Mouse (Mus musculus) kidney, postnatal 0 days (tissue): ENCODE measurements at regions not wholly inside any gene's neighbourhood (a gene's known extent, or its start where the extent isn't known, plus 50 kb on each side); places are given as distances from the start of the nearest gene placed in this dataset.
"Not testable (repeated sequence)": the region's sequence is repeated elsewhere in the genome, so short reads cannot be mapped to it uniquely, and the experiment has no call there.

Experiments
- ATAC-seq: fragments of 200-750 bp; cut with Nextera tagmentation; replicated peaks from 2 replicates; pipeline ENCODE4 v1.8.0; 2017; ENCODE audit warnings: low read depth, moderate number of reproducible peaks, moderate TSS enrichment, moderate library complexity; ENCODE audit not compliant: low FRiP score
- DNase-seq: peaks from one replicate; pipeline ENCODE4 v3.0.0-alpha.2; 2016; ENCODE audit warnings: low spot score
- H3K27ac ChIP-seq: fragments of 300-500 bp; sonication (generic); 2 replicates; pipeline ENCODE4 v1.5.1; 2014; ENCODE audit warnings: mild to moderate bottlenecking
- H3K27me3 ChIP-seq: fragments of 300-500 bp; sonication (generic); 2 replicates; pipeline ENCODE4 v1.6.1; 2014; ENCODE audit warnings: low read length, mixed read lengths; ENCODE audit not compliant: insufficient read depth
- H3K36me3 ChIP-seq: fragments of 300-500 bp; sonication (generic); 2 replicates; pipeline ENCODE4 v1.6.1; 2014; ENCODE audit warnings: low read length, mixed read lengths; ENCODE audit not compliant: insufficient read depth
- H3K4me1 ChIP-seq: fragments of 300-500 bp; sonication (generic); replicated peaks from 2 replicates; pipeline ENCODE4 v1.6.1; 2014; ENCODE audit warnings: antibody characterized with exemption, low read length, mixed read lengths; ENCODE audit not compliant: insufficient read depth
- H3K4me2 ChIP-seq: fragments of 300-500 bp; sonication (generic); 2 replicates; pipeline ENCODE4 v1.6.1; 2014; ENCODE audit warnings: mild to moderate bottlenecking, low read length, moderate library complexity, mixed read lengths
- H3K4me3 ChIP-seq: fragments of 300-500 bp; sonication (generic); replicated peaks from 2 replicates; pipeline ENCODE4 v1.5.1; 2014; ENCODE audit warnings: low read depth, low read length
- H3K9ac ChIP-seq: fragments of 300-500 bp; sonication (generic); 2 replicates; pipeline ENCODE4 v1.6.1; 2014; ENCODE audit warnings: low read depth, low read length
- H3K9me3 ChIP-seq: fragments of 300-500 bp; sonication (generic); replicated peaks from 2 replicates; pipeline ENCODE4 v1.6.1; 2016; ENCODE audit warnings: low read length, inconsistent platforms, mixed read lengths
- CTCF ChIP-seq: IDR thresholded peaks from 2 replicates; pipeline ENCODE4 v1.5.1; 2016; ENCODE audit warnings: antibody characterized with exemption, low read depth, mild to moderate bottlenecking, moderate library complexity
- WGBS: fragments of 180-500 bp; shearing (Covaris S2); extraction: QIAGEN DNeasy Blood & Tissue Kit; methylation state at CpG from one replicate; pipeline ENCODE4 v1.1.7; 2014; 5-methylcytosine and 5-hydroxymethylcytosine counted together

DNA sequence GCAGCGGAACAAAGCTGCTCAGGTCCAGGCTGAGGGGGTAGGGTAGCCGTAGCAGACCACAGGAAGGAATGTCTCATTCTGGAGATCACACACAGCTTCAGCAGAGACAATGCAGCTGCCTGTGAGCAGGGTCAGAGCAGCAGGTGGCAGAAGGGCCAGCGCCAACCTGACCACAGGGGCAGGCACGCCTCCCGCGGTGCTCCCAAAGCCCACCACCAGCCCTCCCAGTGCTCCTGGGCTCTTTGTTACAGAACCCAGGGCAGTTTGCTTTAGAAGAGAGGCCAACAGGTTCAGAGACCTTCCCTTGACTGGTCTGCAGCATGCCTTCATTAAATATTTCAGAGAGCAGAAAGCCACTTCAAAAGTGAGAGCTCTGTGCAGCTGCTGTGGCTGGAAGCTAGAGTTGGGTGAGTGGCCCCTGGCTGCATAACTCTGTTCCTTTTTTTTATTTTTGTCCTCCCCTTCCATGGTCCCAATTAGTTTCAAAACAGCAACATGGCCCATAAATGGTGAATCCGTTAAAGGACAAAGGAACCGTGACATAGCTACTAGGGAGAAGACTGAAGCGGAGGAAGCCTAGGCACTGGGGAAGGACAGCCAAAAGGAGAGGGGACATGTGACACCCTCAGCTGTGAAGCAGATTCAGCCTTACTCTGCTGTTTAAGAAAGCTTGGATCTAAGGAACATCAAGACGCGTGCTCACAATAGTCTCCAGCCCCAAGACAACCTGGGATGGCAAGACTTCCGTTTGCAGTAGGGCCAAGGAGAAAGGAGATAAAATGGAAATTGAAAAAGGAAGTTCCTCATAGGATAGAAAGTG lies 350.9 kb upstream of the Cdh5 start:
- no peak overlapping the region for H3K27ac ChIP-seq

DNA sequence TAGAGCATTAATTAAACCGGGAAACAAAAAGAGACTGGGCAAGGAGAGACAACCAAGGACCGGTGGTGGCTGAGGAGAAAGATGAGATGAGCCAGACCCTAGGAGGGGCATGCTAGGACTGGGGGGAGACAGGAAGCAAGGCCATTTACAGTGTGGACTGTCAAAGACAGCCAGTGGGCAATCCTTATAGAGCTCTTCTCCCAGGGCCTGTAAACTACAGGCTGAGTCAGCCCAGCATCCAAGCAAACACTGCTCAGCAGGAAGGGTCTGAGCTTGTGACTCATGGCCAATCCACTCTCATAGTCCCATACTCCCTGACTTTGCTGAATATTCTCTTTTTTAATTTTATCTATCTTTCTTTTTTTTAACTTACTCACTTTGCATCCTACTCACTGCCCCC lies 350.3 kb upstream of the Cdh5 start:
- 68% methylated on average over 2 of the region's 2 CpGs for WGBS
- ATAC-seq (no peak), DNase-seq (no peak)
- Histone ChIP-seq H3K9ac (no peak overlapping the region), H3K4me1 (no peaks in the 10 kb centered on the region), H3K4me3 (no peak overlapping the region), H3K9me3 (no peaks in the 10 kb centered on the region), H3K27me3 (no peaks in the 10 kb centered on the region), H3K4me2 (no peak overlapping the region), H3K36me3 (no peaks in the 10 kb centered on the region), H3K27ac (no peak overlapping the region)
- TF ChIP-seq CTCF: no peak

More for the DNA sequence above, 350.9 kb upstream of the Cdh5 start:
- DNase-seq: no peak
- Histone ChIP-seq H3K9me3 (no peaks in the 10 kb centered on the region), H3K4me1 (no peaks in the 10 kb centered on the region), H3K4me3 (no peak overlapping the region), H3K27me3 (no peaks in the 10 kb centered on the region), H3K4me2 (no peak overlapping the region), H3K9ac (no peak overlapping the region), H3K36me3 (no peaks in the 10 kb centered on the region)
- 0 out of 2 replicates have a peak, but pooled peaks have one; percentile 17 for ATAC-seq
- 47% methylated on average over 12 of the region's 12 CpGs for WGBS
- TF ChIP-seq CTCF: no peak

DNA sequence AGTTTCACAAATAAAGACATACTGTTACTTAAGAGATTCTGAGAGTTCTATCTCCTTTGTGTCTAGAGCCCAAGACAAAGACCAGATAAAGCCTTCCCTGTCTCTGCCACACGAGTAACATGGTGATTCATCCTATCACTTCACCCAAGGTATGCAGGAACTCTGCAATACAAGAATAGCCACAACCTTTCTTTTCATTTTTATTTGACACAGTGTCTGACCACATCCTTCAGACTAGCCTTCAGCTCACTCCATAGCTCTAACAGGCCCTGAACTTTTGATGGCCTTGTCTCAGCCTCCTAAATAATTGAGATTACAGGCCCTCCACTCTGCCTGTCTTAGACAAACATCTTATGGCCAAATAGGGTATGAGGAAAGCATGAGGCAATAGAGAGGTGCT lies 337.6 kb upstream of the Cdh5 start:
- H3K9ac ChIP-seq: no peak overlapping the region
- WGBS: 44% methylated on average over 1 of the region's 1 CpGs

DNA sequence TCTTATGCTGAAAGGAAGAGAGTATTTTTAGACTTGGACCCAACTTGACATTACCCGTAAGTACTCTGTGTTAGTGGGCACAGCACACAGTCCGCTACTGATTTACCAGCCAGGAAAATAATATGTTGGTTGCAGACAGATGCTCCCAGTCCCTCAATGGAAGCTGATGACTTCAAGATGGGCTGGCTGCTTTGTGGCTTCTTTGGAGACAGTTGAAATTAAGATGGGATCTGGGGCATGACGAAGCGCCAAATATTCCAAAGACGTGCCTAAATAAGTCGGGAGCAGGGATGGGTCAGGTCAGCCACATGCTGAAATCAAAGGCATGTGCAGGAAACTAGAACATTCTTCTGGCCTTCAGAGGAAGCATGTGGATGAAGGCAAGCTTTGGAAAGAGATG lies 321.8 kb upstream of the Cdh5 start:
- TF ChIP-seq CTCF: no peak
- H3K27ac ChIP-seq: no peak overlapping the region
- H3K4me1 ChIP-seq: no peaks in the 10 kb centered on the region
- H3K27me3 ChIP-seq: no peaks in the 10 kb centered on the region
- H3K9me3 ChIP-seq: no peaks in the 10 kb centered on the region
- no peak for DNase-seq
- H3K9ac ChIP-seq: no peak overlapping the region
- no peaks in the 10 kb centered on the region for H3K36me3 ChIP-seq
- no peak overlapping the region for H3K4me3 ChIP-seq
- ATAC-seq: no peak
- H3K4me2 ChIP-seq: no peak overlapping the region
- WGBS: 90% methylated on average over 6 of the region's 6 CpGs

More for the DNA sequence above, 337.6 kb upstream of the Cdh5 start:
- no peak overlapping the region for H3K27ac ChIP-seq
- H3K4me2 ChIP-seq: no peak overlapping the region
- no peak for TF ChIP-seq CTCF
- no peaks in the 10 kb centered on the region for H3K36me3 ChIP-seq
- no peaks in the 10 kb centered on the region for H3K27me3 ChIP-seq
- H3K9me3 ChIP-seq: no peaks in the 10 kb centered on the region
- ATAC-seq: no peak
- H3K4me3 ChIP-seq: no peak overlapping the region
- no peak for DNase-seq
- H3K4me1 ChIP-seq: no peaks in the 10 kb centered on the region

DNA sequence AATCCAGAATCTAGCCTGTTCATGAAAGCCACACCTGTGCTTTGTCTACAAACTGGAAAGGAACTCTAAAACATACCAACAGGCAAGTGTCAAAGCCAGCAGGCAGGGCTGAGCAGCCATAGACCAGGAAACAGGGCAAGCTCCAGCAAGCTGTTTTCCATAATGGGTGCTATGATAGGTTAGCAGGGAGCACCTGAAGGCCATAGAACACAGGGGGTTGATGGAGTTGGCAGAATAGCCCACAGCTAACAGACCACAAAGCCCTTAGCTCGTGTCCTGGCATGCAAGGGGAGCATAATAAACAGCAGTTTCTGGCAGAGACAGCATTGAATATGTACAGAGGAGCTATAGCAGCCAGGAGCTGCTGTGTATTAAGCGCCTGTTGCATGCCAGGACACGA lies 313.1 kb upstream of the Cdh5 start:
- H3K27me3 ChIP-seq: no peaks in the 10 kb centered on the region
- 80% methylated on average over 3 of the region's 3 CpGs for WGBS
- H3K4me3 ChIP-seq: no peak overlapping the region
- DNase-seq (no peak), ATAC-seq (no peak)
- TF ChIP-seq CTCF: no peak
- no peak overlapping the region for H3K9ac ChIP-seq
- H3K9me3 ChIP-seq: no peaks in the 10 kb centered on the region
- H3K27ac ChIP-seq: no peak overlapping the region
- H3K4me1 ChIP-seq: no peaks in the 10 kb centered on the region
- H3K4me2 ChIP-seq: no peak overlapping the region
- H3K36me3 ChIP-seq: no peaks in the 10 kb centered on the region

DNA sequence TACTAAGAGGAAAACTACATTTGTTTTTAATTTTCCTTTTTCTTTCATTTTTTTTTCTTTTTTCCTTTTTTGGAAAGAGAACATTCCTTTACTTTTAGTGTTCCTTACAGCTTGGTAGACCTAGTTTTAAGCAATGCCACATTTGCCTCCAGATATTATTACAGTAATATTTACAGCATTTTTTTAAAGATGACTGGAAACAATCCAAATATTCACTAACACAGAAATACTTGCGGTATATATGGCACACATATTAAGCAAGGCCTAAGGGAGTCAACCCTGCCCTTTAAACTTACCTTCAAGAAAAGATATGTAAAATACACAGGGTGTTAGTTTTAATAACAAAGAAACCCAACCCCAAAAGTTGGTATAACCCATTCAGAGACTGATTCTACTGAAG lies 308.1 kb upstream of the Cdh5 start:
- Histone ChIP-seq H3K27ac (no peak overlapping the region), H3K4me2 (no peak overlapping the region), H3K27me3 (no peaks in the 10 kb centered on the region), H3K9ac (no peak overlapping the region), H3K4me1 (no peaks in the 10 kb centered on the region), H3K9me3 (no peaks in the 10 kb centered on the region), H3K4me3 (no peak overlapping the region), H3K36me3 (no peaks in the 10 kb centered on the region)
- DNase-seq: no peak
- 81% methylated on average over 1 of the region's 1 CpGs for WGBS
- TF ChIP-seq CTCF: no peak
- ATAC-seq: no peak

DNA sequence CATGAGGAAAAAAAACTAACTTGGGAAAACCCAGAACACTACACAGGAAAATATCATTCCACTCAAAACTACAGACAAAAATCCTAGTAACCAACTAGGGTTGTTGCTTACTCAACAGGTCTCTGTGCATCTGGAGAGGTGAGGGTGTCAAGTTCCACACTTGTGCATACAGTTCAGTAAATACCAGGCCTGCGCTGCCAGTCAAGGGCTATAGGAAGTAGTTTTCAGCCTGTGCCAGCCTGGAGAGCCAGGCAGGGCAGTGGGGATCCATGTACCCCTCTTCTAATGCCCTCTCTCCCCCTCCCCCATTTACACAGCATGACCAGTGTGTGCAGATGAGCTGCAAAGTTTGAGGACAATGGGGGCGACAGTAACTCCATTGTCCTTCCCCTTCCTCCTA lies 302.8 kb upstream of the Cdh5 start:
- not testable (repeated sequence) for H3K4me2 ChIP-seq, ATAC-seq, H3K36me3 ChIP-seq, H3K27ac ChIP-seq, H3K9me3 ChIP-seq, H3K9ac ChIP-seq, H3K4me1 ChIP-seq, DNase-seq, H3K27me3 ChIP-seq, H3K4me3 ChIP-seq
- 79% methylated on average over 2 of the region's 2 CpGs for WGBS
